Mouse (Mus musculus) ZHBTc4 (cell line): Measurements from ENCODE around the gene Trp53bp1.
A peak's percentile ranks its signal among the peaks of the same experiment; 100 is the strongest.

Experiments used
- DNase-seq: peaks from one replicate; pipeline ENCODE4 v3.0.0-alpha.2; 2011; ENCODE audit warnings: low read depth, low spot score

The Trp53bp1 gene

GRCm38 (mm10) chr2:121249758-121250157, 21.4 kb downstream of the Trp53bp1 start:
- no peak for DNase-seq

DNA sequence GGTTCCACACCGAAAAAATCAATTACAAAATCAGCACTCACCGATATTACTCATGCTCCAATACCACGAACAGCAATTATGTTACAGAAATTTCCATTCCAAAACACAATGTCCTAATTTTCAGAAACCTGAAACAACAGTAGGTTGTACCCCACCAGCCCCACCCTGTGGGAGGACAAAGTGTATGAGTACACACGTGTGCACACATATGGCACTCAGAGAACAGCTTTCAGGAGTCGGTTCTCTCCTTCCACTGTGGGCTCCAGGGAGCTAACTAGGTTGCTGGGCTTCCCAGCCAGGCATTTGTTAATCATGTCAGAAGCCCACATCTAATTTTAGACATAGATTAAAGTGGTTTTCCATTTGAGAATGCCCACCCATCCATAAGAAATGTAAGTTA, 27.1 kb downstream of the Trp53bp1 start:
- DNase-seq: no peak

GRCm38 (mm10) chr2:121239426-121239825, 31.8 kb downstream of the Trp53bp1 start:
- no peak for DNase-seq

GRCm38 (mm10) chr2:121235460-121236072, 35.6 kb downstream of the Trp53bp1 start:
- DNase-seq: no peak

GRCm38 (mm10) chr2:121228135-121228534, 43.1 kb downstream of the Trp53bp1 start:
- no peak for DNase-seq

GRCm38 (mm10) chr2:121223010-121223409, 48.2 kb downstream of the Trp53bp1 start:
- peak; percentile 23 for DNase-seq

DNA sequence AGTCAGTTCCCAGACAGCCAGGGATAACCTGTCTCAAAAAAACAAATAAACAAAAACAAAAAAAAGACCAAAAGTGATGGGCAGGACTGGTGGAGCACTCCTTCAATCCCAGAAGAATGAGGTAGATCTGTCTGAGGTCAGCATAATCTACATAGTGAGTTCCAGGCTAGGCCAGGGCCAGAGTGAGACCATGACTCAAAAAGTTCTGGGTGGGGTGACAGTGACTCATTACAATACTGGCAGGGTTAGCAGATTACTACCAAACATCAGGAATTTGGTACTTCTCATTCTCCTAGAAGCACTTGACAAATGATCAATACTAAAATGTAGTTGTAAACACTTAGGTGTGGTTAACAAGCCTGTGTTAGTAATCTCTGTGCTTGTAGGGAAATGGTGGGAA, 51.2 kb downstream of the Trp53bp1 start:
- DNase-seq: no peak

GRCm38 (mm10) chr2:121219177-121219576, 52.0 kb downstream of the Trp53bp1 start:
- DNase-seq: no peak

- DNase-seq: no peak
These were observed 56.7 kb downstream of the Trp53bp1 start for GRCm38 (mm10) chr2:121214491-121214890.

- DNase-seq: no peak
These were observed 64.7 kb downstream of the Trp53bp1 start for GRCm38 (mm10) chr2:121206541-121206940.

DNA sequence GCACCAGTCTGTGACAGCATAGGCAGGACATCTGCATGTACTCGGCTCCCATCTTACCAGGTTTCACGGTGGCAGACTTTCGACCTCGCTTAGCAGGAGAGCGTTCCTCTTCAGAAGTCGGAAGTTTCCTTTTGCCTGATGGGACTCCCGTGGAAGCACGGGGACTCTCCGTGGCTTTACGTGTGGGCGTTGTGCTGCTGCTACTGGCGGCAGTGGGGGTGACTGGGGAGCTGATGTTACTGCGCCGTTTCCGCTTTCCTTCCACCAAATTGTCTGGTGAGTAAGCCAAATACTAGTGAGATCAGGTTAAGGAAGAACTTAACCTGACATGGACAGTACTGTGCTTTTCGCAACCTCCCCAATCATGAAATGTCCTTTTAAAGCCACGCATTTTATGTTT, 66.9 kb downstream of the Trp53bp1 start:
- DNase-seq: no peak

GRCm38 (mm10) chr2:121195466-121195865, 75.7 kb downstream of the Trp53bp1 start:
- DNase-seq: no peak

GRCm38 (mm10) chr2:121188530-121188929, 82.7 kb downstream of the Trp53bp1 start:
- peak; percentile 13 for DNase-seq

DNA sequence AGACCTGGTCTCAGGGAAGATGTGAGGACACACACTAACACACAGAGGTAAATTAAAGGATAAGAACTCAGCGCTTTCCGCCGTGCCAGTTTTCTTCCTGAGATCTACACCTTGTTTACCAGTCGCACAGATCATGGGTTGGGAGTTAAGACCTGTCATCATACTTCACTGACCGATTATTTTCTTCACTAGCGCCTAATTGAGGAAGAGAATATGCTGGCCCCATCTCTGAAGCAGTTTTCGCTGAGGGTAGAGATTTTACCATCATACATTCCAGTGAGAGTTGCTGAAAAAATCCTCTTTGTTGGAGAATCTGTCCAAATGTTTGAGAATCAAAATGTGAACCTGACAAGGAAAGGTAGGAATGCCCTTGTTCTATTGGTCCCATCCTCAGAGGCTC, 87.1 kb downstream of the Trp53bp1 start:
- no peak for DNase-seq

DNA sequence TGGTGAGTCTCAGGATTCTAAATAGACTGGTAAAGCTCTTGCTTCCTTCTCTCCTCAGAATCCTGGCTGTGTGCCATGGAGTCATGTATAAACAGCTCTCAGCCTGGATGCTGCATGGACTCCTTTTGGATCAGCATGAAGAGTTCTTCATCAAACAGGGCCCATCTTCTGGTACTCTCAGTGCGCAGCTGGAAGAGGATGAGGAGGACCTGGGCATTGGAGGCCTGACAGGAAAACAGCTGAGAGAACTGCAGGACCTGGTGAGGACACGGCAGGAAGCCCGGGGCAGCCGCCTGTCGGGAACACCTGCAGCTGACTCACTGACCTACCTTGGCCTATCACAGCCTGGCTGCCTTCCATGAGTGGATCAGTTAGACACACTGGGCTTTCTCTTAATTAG, 87.8 kb downstream of the Trp53bp1 start:
- no peak for DNase-seq

DNA sequence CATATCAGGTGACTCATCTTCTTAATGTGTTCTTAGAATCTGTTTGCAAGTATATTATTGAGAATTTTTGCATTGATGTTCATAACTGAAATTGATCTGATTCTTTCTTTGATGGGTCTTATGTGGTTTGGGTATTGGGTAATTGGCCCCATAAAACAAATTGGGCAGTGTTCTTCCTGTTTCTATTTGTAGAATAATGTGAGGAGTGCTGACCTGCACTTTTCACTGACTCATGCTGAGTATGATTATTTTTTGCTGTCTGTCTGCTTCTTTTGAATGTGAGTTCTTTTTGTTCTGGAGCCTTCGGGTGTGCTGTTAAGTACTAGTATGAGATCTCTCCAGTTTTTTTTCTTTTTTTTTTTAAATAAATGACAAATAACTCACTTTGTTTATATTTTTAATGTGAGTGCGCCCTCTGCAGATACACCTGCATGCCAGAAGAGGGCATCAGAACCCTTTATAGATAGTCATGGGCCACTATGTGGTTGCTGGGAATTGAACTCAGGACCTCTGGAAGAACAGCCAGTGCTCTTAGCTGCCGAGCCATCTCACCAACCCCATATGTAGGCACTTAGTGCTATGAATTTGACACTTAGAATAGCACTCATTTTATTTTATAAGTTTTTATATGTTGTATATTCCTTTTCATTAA, 92.3 kb downstream of the Trp53bp1 start:
- peak; percentile 37 for DNase-seq

GRCm38 (mm10) chr2:121170980-121171742, 100.0 kb downstream of the Trp53bp1 start, which contains the start of gene Zscan29:
Gene Zscan29, minus strand, starts transcription at chr2:121171125.
- peak; percentile 96 for DNase-seq

GRCm38 (mm10) chr2:121170481-121170971, 100.7 kb downstream of the Trp53bp1 start, which contains the start of gene Tubgcp4:
Gene Tubgcp4, plus strand, starts transcription at chr2:121170654.
- peak; percentile 69 for DNase-seq

GRCm38 (mm10) chr2:121169902-121170301, 101.3 kb downstream of the Trp53bp1 start:
- peak; percentile 18 for DNase-seq

GRCm38 (mm10) chr2:121169173-121169572, 102.0 kb downstream of the Trp53bp1 start:
- DNase-seq: no peak

DNA sequence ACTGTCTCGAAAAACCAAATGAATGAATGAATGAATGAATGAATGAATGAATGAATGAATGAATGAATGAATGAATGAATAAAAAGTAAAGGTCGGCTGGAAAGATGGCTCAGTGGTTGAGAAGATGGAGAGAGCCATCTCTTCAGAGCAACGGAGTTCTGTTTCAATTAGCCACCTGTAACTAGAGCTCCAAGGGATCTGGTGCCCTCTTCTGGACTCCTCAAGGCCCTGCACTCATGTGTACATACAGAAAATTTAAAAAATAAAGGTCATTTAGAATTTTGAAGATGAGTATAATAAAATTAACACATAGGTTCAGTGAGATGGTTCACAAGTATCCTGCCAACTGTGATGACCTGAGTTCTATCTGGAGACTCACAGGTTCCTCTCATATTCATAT, 118.1 kb downstream of the Trp53bp1 start:
- peak; percentile 67 for DNase-seq

GRCm38 (mm10) chr2:121149679-121150078, 121.5 kb downstream of the Trp53bp1 start:
- DNase-seq: no peak
